Mouse (Mus musculus): ENCODE results near the gene Eddm3b.

The Eddm3b gene

DNA sequence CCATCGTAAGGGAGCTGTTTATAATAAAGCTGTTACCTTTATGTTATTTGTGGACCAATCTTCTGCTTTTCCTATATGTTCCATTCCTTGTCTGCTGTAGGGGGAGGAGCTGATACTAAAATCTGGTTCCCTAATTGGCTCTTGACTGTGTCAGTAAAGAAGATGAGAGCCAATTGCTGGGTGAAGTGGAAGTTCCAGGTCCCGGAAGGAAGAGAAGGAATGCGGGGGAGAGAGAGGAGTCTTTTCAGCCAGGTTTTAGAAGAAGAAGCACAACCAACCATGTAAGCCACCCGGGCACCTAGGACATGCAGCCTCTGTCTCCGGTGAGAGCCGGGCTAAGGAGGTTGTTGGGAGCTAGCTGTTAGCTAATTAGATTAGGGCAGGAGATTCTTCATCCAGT, 11.5 kb downstream of the Eddm3b start:
- TF ChIP-seq GATA4 (IDR thresholded peaks at IDR 0.05; ENCODE audit: insufficient replicate concordance, low read length) = no peak

DNA sequence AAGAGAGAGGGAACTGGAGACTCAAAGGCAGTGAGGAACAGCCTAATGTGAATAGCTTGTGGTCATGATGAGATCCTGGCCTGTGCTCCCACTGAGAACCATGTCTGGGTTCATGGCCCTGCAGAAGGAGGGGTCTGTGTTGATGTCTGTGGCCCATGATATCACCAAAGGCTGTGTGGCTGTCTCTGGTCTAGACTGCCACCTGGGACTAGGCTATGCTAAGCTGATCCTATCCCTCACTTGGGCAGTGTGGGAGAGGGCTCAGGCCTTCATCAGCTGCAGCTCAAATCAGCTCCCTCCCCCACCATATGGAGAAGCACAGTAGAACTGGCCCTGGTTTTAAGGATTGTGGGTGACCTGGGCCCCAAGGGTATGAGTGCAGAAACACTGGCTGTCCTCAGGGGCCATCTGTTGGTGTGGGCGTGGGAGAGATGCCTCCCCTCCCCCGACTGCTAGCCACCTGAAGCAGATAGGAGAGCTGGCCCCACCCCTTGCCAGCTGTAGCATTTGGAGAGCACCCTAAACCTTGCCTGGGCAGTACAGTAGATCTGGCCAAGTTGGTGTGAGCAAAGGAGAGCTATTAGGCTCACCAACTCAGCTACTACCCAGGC, 13.5 kb downstream of the Eddm3b start:
- no peak for TF ChIP-seq GATA4 (IDR thresholded peaks at IDR 0.05; ENCODE audit: insufficient replicate concordance, low read length)

DNA sequence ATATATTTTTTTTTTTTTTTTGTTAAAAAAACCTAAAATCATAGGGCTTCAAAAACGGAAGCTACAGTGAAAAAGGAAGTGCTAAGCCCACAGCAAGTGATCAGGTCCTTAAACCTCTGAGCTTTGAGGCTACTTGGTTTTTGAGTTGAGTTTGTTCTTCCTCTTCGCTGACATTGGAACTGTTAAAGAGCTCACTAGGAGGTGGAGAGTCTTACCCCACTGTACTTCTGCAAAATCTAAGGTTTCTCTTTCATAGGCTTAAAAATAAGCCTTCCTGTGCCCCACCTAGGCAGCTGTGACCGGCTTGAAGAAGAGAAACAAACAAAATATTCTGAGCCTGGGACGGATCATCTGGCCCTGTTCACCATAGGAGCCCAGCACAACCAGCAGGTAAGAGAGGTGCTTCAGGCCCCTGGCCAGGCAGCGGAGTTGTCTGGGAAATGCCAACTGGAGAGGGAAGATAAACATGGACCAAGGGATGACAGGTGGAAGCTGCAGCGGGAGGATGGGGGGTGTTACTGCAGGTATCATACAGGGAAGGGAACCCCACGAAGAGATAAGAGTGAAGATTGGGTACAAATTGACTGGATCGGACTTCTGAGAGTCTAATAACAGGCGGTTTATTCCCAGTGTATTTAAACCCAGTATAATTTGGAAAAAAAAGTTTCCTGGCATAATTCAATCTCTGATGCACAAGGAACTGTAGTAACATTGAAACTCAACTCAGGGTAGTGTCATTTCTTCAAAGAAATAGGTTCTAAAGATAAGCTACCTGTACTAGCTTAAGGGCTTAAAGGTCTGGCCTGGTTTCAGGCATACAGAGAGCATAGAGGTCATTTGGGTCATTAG, 14.8 kb downstream of the Eddm3b start:
- no peak for TF ChIP-seq GATA4 (IDR thresholded peaks at IDR 0.05; ENCODE audit: insufficient replicate concordance, low read length)

DNA sequence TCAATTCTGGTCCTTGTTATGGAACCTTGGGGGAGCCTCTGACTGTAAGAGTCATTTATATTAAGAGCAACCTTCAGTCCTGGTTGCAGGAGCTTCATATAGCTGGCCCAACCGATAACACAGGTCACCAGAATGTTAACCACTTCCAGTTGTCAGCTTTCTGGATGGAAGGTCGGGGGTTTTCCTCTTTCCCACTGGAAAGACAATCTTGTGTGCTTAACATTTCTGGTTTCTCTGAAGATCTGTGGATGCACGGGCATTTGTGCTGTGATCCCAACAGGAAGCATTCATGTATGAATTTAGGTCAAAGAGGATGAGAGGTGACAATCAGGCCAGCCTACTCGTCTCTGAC, 15.4 kb downstream of the Eddm3b start:
- TF ChIP-seq GATA4 (IDR thresholded peaks at IDR 0.05; ENCODE audit: insufficient replicate concordance, low read length) = no peak

DNA sequence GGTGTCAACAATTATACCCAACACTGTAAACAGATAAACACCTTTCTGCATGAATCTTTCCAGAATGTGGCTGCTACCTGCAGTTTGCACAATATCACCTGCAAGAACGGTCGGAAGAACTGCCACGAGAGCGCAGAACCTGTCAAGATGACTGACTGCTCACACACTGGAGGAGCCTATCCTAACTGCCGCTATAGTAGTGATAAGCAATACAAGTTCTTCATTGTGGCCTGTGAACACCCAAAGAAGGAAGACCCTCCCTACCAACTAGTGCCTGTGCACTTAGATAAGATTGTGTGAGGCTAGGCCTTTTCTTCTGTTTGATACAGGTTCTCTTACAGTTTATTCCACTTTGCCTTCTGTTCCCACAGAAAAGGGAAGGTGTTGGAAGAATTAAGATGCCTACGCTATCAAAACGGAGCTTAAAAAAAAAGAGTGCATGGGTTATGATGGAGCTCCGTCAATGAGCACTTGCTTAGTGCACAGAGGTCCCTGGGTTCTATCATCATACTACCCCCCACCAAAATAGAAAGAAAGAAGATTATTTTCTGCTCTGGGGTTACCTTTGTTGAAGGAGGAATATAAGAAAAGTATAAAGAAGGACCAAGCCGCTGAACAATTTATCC, 16.2 kb downstream of the Eddm3b start:
- TF ChIP-seq GATA4 (IDR thresholded peaks at IDR 0.05; ENCODE audit: insufficient replicate concordance, low read length) = no peak

DNA sequence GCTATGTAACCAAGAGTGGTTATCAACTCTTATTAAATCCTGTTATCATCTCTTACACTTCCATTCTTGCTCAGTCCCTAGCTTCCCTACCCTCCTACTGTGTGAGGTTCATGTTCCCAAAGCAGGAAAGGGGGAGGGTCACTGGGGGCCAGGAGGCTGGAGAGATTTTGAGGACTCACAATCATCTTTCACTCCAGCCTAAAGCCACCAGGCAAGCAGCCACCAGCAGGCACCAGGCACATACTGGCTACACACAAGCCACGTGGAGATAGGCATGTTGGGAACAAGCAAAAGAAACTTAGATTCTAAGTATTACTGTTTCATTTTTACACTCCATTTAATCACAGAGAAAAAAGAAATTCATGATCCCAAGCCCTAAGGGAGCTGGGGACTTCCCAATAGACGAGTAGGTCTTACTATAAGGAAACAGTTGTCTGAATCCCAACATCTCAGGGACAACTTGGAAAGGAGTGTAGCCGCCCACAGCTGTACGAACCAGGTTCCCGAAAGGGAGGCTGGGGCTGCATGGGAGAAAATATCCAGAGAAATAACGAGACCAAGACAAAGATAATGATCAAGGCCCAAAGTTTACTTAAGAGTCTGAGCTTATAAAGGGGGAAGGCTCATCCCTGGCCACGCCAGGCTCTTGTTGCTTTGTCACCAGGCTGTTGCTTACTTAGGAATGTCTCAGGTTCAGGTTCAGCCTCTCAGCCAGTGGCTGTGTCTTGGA, 17.0 kb downstream of the Eddm3b start:
- TF ChIP-seq GATA4 (IDR thresholded peaks at IDR 0.05; ENCODE audit: insufficient replicate concordance, low read length) = no peak

DNA sequence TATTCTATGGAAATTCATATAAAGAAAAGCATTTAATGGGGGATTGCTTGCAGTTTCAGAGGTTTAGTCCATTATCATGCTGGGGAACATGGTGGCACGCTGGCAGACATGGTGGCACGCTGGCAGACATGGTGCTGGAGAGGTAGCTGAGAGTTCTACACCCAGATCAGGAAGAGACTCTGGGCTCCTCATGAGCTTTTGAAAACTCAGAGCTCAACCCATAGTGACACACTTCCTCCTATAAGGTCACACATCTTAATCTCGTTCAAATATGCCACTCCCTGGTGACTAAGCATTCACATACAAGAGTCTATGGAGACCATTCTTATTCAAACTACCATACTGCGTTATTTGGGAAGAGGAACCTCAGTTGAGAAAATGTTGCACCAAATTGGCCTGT, 18.1 kb downstream of the Eddm3b start:
- no peak for TF ChIP-seq GATA4 (IDR thresholded peaks at IDR 0.05; ENCODE audit: insufficient replicate concordance, low read length)

DNA sequence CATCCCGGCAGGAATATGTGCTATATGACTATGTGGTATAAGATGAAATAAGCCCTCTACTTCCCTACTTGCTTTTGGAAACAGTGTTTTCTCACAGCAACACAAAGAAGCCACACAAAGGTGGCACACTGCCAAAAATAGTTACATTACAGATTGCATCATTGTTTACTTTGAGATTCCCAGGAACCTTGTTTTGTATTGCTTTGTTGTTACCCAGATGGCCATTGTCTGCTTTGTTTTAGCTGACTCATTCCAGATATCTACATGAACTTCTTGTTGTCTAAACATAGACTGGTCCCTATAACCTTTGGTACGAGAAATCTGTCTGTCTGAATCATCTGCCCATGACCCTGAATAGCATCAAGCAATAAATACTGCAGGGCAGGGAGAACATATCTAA, 26.1 kb downstream of the Eddm3b start:
- no peak for TF ChIP-seq GATA4 (IDR thresholded peaks at IDR 0.05; ENCODE audit: insufficient replicate concordance, low read length)

DNA sequence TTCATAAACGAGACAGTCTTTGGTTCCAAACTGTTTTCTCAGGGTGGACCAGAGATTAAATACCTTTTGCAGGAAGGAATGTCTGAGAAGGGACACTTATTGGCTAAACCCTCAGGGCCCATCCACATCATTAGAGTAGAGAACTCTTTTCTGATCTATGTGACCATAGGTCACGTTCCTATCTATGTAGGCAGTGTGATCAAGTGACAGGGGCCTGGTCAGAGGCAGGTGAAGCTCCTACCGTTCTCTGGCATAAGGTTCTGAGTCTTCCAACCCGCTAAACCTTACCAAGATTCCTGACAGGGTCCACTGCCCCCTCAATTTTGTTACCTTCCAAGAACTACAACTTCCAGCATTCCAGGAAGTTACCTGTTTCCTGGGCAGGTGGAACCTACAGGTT, 27.9 kb downstream of the Eddm3b start:
- TF ChIP-seq GATA4 (IDR thresholded peaks at IDR 0.05; ENCODE audit: insufficient replicate concordance, low read length) = no peak

DNA sequence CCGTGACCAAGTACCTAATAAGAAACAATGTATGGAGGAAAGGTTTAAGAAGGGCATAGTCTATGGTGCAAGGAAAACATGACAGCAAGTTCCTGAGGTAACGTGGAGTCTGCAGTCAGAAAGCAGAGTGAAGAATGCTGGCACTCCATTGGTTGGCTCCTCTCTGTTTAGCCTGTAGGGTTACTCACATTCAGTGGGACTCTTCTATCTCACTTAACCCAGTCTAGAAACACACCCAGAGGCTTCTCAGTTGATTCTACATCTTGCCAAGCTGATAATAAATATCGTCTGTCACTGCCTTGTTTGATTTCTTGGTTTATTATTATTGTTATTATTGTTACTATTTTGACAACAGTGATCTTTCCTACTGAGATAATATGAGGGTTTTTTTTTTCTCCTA, 28.3 kb downstream of the Eddm3b start:
- TF ChIP-seq GATA4 (IDR thresholded peaks at IDR 0.05; ENCODE audit: insufficient replicate concordance, low read length) = no peak

DNA sequence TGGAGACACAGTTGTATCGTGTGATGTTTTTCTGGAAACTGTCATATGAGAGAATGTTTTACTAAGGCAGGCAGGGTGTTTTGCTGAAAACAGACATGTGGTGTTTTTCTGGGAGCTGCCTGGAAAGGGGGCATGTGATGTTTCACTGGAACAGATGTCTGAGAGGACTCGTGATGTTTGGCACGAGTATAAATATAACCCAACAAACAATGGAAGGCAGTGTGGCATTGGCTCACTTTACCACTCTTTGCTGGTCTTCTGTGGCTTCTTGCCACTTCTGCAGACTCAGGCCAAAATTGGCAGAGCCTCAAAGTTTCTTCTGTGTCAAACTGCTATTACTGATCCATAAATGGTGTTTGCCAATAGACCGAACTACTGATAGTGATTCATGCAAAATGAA, 29.1 kb downstream of the Eddm3b start:
- TF ChIP-seq GATA4 (IDR thresholded peaks at IDR 0.05; ENCODE audit: insufficient replicate concordance, low read length) = no peak

DNA sequence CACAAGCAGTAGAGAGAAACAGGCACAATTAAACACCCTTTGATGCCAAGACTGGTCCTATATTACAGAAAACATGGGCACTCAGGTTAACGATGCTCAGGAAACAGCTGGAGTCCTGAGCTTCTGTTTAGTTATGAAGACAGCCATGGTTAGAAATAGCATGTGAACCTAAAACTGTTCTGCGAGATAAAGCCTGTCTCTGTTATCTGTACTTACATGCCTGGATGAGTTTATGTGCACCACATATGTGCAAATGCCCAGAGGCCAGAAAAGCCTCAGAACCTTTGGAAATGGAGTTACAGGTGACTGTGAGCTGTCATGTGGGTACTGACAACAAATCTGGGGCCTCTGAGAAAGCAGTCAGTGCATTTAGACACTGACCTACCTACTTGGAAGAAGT, 29.7 kb downstream of the Eddm3b start:
- TF ChIP-seq GATA4 (IDR thresholded peaks at IDR 0.05; ENCODE audit: insufficient replicate concordance, low read length) = no peak

DNA sequence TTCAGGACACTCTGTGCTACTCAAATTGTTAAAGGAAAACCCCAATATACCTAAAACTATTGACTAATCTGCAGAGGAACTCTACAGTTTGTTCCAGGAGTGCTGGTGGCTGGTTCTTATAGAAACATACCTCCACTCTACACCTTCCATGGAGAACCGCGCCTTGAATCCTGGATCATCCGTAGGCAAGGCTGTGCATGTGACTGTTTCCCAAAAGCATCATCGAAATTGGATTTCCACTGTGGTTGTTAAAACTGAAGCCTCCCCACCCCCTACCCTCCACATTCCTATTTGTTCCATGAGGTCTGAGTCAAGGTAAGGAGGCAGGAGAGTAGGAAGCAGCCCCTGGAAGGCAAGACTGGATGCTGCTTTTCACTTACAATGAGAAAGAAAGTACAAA, 30.2 kb downstream of the Eddm3b start:
- no peak for TF ChIP-seq GATA4 (IDR thresholded peaks at IDR 0.05; ENCODE audit: insufficient replicate concordance, low read length)

DNA sequence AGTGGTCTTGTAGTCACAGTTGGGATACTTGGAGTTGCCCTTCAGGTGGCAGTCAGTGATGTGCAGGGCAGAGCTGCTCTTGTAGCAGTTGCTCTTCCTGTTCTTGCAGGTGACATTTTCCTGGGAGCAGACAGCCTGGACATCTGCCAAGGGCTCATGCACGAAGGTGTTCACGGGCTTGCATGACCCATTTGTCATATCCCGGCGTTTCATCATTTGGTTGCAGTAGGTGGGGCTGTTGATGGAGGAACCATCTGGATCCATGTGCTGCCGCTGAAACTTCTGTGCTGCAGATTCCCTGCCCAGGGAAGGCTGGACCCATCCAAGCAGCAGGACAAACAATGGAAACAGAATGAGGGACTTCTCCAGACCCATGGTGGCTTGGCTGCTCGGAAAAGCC, 31.3 kb downstream of the Eddm3b start:
- TF ChIP-seq GATA4 (IDR thresholded peaks at IDR 0.05; ENCODE audit: insufficient replicate concordance, low read length) = no peak

DNA sequence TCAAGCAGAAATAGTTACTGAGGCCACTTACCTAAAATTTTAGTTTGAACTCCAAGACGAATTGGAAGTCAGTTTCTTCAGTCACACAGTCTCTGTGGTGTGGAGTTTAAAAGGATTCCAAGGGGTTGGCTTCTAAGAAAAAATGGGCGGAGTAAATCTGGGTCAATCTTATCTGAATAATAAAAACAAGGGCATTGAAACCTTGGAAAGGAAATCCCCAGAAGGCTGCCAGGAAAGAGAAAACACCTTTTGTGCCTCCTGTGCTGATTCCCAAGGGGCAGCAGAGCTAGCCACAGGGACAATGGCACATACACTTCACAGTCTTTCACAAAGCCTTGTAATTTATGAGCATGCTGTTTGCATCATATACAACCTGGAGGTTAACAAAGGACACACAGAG, 32.5 kb downstream of the Eddm3b start, which contains the start of gene Rnase1:
Gene Rnase1 (minus strand): TSS at position 101 of the 400 bp plus-strand sequence.
- TF ChIP-seq GATA4 (IDR thresholded peaks at IDR 0.05; ENCODE audit: insufficient replicate concordance, low read length) = no peak

DNA sequence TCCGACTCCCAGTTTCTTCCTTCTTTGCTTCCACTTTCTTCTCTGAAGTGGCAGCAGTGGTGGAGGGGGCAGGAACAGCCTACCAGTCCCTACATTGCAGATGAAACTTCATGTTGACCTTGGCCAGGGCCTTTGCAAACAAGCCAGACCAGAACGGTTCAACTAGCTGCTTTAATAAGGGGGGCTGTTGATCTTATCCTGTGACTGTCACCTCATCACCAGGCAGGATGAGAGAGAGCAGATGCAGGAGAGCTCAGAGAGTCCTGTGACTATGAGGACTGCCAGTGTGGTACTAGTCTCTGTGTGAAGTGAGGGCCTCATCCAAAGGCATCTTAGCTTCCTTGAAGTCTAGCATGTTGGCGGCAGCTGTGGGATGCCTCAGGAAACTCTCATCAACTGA, 33.8 kb downstream of the Eddm3b start:
- TF ChIP-seq GATA4 (IDR thresholded peaks at IDR 0.05; ENCODE audit: insufficient replicate concordance, low read length) = no peak

Data from liver, adult (tissue).